Mouse (Mus musculus) layer of hippocampus, adult 9-10 months (tissue): ENCODE measurements at regions not wholly inside any gene's neighbourhood (a gene's known extent, or its start where the extent isn't known, plus 50 kb on each side); places are given as distances from the start of the nearest gene placed in this dataset.

ENCODE experiments used
- DNase-seq: peaks from one replicate; pipeline ENCODE4 v3.0.0; 2022; ENCODE audit warnings: low spot score

DNA sequence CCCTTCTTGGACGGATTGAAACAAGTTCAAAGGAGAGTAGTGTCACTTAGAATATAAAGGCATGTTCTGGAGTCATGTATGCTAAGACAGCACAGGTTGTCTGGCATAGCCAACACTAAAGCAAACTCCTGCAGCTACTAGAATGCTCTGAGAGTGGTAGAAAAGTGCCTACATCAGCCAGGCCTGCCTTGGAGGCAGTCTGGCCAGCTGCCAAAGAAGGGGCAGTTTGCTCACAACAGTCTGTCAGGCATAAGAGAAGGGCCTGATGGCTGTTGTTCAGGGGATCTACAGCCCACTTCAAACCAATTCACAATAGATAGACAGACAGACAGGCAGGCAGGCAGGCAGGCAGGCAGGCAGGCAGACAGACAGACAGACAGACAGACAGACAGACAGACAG is 136.5 kb upstream of the Dap start:
- no peak for DNase-seq

DNA sequence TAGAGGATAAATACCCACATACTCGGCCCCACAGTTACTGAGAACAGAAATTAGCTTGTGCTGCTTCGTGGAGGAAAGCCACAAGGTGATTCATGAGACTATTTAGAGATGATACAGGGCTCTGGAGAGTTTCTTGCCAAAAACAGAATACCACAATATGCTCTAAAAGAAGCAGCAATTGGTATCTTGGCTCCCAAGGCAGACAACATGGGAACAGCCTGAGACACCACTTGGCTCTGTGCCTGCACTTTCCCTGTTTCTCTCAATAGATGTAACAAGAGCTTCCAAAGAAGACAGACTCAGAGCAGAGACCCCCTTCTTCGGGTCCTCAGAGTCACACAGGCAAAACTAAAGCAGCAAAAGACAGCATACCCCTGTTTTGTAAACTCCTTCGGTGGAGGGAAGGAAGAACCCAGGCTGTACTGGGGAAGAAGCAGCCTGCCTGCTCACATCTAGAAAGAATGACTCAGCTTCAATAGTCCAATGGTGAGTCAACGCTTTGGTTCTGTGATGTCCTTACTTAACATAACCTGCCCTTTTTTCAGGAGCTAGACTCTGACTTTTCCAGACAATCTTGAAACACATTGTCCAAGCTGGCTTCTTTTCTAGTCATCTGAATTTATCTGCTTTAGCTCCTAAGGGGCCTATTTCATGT is 132.1 kb upstream of the Dap start:
- peak; percentile 71 for DNase-seq

DNA sequence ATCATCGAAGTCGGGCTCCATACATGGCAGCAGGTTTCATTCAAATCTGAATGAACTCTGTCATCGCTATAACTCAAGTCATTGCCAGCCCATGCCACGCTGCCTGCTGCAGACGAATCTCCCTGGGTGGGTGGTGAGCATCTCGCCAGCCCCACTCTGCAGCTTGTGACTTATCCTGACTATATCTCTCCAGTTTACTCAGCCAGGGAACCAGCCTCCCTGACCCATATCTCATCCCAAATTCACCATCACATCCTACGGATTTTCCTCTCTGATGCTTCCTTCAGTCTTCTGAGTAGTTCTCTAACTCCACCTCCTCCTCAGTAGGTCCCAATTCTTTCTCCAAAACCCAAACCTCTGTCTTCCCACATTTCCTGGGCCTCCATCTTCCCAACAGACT is 127.9 kb upstream of the Dap start:
- no peak for DNase-seq

DNA sequence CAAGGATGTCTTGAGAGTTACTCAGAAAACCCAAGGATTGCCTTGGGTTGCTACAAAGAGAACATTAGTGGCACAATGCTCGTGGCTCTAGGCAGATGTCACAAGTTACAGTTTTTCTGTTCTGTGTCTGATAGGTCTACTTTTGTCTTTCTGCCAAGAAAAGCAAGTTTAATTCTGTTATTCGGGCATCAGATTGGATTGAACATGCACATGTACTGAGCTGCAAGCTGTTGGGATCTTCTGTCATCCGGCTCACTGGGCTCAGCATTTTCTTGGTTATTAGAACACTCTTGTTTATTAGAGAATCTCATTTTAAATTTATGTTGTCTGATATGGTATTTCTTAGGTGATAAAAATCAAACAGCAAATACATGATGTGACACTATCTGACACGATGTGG is 126.8 kb upstream of the Dap start:
- peak; percentile 32 for DNase-seq

DNA sequence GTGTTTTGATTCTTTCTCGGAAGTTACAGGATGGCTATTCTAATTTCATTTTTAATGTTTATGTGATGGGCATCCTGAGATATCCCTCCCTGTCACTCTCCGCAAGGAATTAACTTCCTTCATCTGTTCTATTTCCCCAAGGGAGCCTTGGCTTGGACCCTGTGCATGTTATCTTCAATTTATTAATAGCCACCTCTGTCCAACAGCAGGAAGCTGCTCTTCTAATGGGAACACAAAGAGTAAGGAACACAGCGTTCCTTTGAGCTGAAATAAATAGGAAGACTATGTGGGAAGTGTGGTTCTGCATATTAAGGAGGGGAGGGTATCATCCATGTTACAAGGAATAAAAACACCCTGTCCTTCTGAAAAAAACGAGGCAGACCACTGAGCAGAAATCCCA is 119.4 kb upstream of the Dap start:
- no peak for DNase-seq

DNA sequence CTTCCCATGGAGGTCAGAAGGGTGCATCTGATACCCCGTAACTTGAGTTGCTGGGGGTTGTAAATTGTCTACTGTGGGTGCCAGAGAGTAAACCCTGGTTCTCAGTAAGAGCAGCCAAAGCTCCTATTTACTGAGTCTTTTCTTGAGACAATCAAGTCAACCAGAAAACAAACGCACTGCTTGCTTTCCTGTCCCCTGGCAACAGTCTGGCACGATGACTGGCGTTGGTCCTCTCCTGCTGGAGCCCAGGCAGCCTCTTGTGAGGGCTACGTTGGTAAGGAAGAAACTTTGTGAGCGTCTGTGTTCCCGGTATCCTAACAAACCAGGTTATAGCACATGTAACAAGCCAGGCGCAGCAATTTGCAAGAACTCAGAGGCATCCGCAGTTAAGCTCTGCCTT is 117.2 kb upstream of the Dap start:
- no peak for DNase-seq

DNA sequence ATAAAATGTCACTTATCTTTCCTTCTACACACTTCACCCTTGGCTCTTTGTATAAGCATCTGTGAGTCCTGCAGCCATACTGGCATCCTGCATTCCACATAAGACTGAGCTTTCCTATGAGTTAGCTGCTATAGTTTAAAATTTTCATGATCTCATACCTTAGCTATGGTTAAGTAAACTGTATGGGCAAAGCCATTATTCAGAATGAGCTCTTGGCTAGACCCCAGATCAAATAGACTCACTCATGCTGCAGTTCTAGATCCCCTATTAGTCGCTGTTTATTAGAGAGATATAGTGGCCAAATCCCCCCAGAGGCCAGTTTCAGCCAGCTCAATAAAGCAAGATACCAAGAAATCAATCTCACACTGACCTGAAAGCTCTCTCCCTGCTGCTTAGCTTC is 110.9 kb upstream of the Dap start:
- no peak for DNase-seq

DNA sequence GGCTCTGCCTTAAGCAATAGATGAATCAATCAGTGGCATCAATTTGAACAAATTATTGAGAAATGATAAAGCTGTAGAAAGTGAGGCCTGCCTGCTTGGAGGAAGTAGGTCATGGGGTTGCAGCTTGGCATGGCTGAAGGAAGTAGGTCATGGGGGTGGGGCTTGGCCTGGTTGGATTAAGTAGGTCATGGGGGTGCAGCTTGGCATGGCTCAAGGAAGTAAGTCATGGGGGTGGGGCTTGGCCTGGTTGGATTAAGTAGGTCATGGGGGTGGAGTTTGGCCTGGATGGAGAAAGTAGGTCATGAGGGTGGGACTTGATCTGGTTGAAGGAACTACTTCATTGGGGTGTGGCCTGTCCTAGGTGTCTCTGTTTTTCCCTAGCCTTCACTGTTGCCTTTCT is 106.8 kb upstream of the Dap start:
- DNase-seq, result no peak

DNA sequence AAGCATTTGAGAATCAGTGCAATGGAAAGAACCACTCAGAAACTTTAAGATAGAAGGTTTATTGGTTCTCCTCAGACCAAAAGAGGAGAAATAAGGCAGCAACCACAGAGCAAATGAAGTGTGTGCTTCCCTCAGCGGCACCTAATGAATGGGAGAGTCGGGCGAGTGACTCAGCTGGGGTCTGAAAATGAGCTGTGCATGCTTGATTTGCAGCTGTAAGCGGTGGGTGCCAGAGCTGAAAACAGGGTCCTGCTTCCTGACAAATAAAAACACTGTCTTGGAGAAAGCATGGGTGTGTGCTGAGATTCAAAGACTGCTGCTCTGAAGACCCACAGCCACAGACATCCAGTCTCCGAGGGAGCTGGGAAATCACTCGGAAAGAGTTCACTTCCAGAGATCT is 104.0 kb upstream of the Dap start:
- DNase-seq, result no peak

DNA sequence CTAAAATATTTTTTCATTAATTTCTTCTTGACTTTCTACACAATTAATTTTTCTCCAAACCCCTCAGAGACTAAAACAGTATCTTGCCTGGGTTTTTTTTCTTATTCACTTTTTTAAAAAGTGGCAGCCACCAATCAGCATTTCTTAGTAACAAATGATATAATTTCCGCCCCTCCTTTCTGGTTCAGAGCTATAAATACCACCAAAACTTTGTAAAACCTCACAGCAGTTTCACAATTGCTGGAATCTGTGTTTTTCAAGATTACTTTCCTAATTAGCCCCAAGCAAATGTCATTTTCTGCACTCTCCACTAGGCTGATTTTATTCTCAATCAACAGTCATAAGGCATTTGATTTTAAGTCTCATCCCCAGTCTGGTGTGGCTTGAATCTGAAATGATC is 98.3 kb upstream of the Dap start:
- DNase-seq, result no peak

DNA sequence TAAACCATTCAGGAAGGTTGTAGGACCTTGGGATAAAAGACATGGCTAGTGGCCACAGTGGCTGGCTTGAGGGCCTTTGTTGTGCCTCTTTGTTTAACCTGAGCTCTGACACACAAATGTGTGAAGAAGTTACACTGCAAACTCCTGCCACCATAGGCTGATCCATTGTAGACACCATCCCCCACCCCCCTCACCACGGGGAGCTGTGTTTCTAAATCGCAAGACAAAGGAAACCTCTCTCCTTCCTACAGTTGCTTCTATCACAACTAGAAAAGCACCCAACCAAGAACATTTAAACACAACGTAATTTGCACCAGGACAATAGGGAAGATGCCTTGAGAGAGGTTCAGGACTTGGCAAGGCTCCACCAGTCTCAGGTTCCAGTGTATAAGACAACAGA is 97.1 kb upstream of the Dap start:
- no peak for DNase-seq

DNA sequence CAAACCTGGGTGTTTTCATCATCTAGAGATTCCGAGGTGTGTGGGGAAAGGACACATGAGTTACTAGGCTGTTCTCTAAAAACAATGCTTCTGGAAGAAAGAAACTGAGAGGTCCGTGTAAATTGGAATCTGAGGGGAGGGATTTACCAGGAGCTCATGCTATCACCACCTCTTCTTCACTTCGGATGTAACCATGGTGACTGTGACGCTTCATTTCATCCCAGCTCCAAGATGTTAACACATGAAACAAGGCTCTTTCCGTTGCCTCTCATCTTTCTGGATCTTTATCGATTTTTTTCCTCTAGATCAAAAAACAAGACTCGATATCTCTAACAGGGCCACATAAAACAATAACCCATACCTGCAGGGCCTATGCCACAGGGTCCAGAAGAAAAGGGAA is 89.2 kb upstream of the Dap start:
- DNase-seq, result no peak

DNA sequence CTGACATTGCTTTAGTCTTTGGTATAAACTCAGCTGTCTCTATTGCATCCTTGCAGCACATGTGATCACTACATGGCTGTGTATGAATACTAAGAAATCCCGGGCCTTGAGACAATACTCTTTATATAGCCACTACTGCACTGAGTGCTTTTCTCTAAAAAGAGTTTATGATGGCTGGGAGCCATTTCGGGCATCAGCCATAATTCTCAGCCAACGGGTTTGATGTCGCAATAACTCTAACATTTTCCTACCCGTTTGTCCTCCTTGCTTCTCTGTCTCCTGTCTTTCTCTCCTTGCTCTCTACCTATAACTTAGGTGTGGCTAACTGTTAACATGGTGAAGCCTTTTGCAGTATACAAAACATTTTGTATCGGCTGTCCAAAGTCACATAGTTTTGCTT is 85.5 kb upstream of the Dap start:
- DNase-seq, result no peak

DNA sequence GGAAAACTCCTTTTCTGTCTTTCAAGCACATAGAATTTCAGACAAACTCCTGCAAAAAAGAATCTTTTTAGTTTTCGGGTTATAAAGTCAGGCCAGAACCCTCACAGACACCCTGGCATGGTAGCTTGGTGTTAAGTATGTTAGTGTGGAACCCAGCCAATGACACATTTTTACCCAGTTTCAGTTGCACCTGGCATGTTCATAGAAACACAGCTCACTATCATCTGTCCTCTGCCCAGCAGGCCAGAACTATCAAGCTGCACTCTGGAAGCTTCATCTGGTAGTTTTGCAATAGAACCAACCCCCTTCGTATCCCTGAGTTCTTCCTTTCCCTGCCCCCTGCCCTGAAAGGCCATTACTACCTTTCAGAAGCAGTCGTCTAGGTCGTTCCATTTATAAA is 82.4 kb upstream of the Dap start:
- no peak for DNase-seq

DNA sequence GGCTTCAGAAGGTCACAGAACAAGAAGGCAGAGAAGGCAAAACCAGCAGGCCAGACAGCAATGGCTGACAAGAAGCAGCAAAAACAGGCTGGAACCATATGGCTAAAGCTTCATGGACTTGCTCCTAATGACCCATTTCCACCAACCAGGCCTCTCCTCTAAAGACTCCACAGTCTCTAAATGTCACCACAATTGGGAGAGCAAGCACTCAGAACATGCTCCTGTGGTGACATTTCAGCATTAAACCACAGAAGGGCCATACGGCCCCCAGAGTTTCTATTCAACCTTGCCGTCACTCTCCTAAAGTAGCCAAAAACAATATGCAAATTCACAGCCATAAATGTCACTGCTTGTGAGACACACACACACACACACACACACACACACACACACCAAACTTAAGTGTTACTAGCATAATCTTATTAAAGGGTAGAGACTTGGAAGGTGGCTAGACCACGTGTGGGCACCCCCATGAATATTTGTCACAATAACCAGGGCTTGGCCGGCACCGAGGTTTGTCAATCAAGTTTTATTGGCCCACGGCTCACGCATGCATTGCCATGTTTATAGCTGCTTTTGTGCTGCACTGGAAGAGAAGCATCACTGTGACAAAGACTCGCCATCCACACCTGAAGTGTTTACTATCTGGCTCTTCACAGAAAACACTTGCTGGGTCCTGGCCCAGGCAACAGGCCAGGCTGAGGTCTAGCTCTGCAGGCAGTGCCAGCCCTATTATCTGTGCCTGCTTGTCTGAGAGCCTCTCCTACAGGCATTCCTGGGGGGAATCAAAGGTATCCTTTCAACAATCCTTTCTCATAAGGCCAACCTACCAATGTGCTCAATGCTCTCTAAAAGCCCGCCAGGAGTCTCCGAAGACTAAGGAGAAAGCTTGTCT is 75.6 kb upstream of the Dap start:
- no peak for DNase-seq

DNA sequence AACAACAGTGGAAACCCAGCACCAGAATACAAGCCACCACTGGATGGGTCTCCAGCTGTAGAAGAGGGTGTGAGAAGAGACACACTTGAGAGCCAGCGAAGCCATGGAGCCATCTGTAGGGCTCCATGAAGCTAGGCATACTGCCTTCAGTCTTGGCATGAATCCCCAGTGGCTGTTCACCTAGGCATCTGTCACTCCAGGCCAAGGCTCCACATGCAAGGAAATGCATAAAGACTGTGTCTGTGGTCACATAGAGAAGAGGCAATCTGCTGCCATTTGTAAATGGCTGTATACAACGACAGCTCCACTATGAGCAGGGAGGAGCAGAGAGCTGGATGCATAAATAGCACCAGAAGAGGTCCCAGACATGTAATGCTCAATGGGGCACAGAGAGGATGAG is 74.3 kb upstream of the Dap start:
- DNase-seq, result no peak

DNA sequence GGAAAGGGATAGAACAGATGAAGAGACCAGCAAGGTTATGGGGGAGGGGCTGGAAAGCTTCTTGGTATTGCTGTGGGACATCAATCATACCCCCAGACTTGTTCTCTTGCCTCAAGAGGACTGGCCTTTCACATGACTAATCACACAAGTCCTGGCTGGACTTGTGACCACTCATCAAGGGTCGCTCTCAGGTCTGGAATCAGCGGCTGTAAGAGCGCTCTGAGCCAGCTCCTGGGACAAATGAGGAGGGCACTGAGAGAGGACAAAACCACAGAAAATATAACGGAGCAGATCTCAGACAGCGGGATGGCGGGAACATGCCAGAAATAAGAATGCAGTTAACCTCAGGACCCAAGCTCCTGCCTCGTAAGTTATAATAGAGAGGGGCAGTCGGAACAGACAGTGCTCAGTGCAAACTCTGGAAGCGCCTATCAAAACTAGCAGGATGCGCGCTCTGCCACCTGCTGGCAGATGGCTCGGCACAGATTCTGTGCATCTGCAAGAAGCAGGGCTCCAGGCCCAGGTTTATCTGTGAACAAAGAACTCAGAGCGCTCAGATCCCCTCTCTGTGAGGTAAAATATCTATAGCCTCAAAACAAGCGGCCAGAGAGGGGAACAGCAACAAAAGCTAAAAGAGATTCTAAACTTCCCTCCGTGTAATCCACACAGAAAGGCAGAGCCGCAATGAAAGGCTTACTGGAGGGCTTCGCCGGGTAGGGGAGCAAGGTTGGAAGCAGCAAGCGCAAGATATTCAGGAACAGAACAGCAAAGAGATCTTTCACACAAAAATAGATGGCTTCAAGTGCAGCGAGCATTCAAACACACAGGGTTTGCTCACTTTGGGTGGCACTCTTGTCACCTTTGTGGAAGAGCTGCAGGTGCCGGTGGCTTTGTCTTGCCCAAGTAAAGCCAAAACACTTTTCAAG is 73.3 kb upstream of the Dap start:
- peak; percentile 65 for DNase-seq

DNA sequence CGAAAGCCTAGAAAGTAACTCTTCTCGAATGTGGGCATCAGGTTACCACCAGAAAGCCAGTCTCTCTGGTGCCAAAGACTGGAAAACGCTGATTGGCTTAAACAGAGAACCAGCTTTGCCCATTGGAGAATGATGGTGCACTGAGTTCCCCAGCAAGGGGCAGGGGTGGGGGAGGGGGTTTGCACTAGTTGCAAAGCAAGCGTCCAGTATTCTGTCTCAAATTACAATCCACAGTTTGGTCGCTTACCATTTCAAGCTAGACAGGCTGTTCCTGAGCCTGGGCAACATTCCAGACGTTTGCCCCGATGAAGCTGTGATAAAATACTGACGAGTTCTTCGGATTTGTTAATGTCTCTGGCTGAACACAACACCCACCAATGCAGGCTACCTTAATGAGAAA is 69.0 kb upstream of the Dap start:
- DNase-seq, result no peak

DNA sequence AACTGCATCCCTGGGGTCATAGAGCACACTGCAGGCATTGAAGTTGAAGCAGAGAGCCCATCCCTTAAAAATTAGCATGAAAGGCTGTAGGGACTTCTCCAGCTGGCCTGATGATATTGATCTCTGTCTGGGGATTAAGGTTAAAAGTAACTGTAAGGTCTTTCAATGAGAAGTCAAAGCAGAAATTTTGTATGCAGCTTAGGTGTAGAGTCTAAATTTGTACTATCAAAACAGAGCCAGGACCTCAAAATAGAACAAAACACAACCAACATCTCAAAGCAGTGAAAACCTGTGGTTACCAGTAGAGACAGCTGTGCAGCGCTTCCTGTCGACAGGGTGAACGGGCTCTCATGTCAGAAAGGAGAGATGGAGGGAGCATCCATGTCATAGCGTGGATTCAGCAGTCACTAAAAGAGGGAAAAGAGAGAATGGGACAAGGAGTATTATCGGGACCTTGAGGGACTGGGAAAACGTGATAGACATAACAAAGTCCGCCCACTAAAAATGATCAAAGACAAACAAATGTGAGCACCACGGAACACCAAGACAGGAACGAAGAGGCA is 57.5 kb upstream of the Dap start:
- DNase-seq, result no peak

DNA sequence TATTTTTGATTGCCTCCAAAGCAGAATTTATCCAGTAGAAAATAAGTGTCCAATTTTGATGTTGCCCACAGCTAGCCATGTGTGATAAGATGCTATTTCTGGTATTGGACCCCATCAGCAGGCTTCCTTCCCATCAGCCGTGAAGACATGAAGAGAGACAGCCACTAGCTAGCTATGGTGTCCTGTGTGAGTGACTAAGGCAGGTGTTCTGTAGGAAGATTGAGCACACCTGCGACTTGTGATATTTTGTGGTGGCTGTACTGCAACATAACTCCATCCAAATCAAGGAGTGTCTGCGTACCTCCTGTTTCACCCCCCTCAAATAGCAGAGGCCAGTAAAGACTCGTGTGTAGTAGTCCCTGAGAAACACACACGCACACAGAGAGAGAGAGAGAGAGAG is 56.6 kb upstream of the Dap start:
- no peak for DNase-seq

DNA sequence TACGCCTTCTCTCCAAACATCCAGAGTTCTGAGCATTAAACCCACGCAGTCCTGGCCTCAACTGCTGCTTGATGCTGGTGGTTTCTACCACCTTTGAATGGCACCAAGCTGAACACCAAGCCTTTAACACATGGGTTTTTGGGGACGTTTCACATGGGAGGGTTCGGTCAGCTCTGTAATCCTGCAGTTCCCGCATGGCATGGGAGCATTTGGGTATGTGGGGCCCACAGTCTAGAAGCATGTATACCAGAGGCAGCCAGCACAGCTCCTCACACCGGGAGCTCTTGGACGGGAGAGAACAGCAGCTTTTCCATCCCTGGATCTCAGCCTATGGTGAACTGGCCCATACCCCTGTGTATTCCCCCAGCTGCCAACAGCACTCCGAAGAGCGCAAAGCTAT is 55.9 kb upstream of the Dap start:
- DNase-seq, result no peak

DNA sequence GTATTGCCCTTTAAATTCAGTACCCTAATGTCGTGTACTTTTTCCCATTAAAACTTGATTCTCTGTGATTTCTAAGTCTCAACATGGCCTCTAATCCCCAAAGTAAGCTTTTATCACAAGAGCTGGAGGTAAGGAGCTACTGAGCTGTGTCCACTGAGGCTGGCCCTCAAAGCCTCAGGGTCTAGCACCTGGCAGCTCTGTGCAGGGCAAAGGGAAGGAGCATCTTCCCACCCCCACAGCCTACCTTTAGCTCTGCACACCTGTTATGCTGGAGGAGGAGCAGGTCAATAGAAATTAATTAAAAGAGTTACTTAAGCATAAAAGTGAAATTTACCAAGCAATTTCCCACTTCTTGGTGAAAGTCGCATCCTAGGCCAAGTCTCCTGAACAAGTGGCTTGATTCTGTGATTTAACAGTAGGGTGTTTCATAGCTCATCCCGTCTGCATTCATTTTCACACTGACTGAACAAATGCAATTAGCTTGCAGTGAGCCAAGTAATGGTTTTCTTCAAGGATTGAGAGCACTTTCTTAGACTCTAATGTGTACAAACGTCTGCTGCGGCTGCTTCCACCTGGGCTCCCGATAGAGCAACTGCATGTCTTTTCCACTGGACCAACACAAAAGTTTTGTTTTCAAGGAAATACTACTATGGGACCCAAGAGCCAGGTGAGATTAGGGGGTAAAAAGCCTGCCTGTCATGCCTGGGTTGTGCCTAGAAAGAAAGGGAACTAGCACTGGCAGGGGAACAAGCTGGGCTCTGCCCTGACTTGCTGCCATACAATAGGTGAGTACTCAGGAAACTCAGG is 50.6 kb upstream of the Dap start:
- DNase-seq, result no peak
